Mouse (Mus musculus) ES-E14 (cell line): ENCODE data around the gene Nyap1. TPM values are rescaled to one million over a fixed set of nuclear protein-coding genes. Genes with fewer than 3 reads are reported as not detected.

Source experiments
- DNase-seq: peaks from one replicate; pipeline ENCODE4 v3.0.0-alpha.2; 2013; ENCODE audit warnings: low read depth, low spot score
- H3K27ac ChIP-seq: 2 replicates; pipeline ENCODE4 v1.5.1; 2012; ENCODE audit warnings: low read depth, mild to moderate bottlenecking, low read length, moderate library complexity, mixed read lengths; ENCODE audit not compliant: poor library complexity, insufficient read depth, severe bottlenecking
- H3K36me3 ChIP-seq: 2 replicates; pipeline ENCODE4 v1.6.1; 2012; ENCODE audit warnings: mild to moderate bottlenecking, low read length, moderate library complexity, mixed read lengths; ENCODE audit not compliant: control insufficient read depth, poor library complexity, insufficient read depth, severe bottlenecking
- H3K4me1 ChIP-seq, 2 experiments: fragments of 150-350 bp in 1 of 2; sonication (generic) in 1 of 2; 2 replicates each; pipeline ENCODE4 v1.6.1; 2012; ENCODE audit warnings: low read length in 2 of 2, mild to moderate bottlenecking in 1 of 2, mixed read lengths in 1 of 2; ENCODE audit not compliant: control insufficient read depth in 2 of 2, insufficient read depth in 2 of 2, poor library complexity in 1 of 2
- H3K4me3 ChIP-seq, 2 experiments: fragments of 150-350 bp in 1 of 2; sonication (generic) in 1 of 2; 2 replicates each; pipeline ENCODE4 v1.5.1; 2012; ENCODE audit warnings: low read length in 2 of 2, low read depth in 1 of 2, mild to moderate bottlenecking in 1 of 2, mixed read lengths in 1 of 2; ENCODE audit not compliant: insufficient read depth in 1 of 2, poor library complexity in 1 of 2, severe bottlenecking in 1 of 2
- H3K9ac ChIP-seq: 2 replicates; pipeline ENCODE4 v1.6.1; 2012; ENCODE audit warnings: low read depth, mild to moderate bottlenecking, low read length, mixed read lengths; ENCODE audit not compliant: poor library complexity, insufficient read depth, severe bottlenecking
- H3K9me3 ChIP-seq: fragments of 150-350 bp; sonication (generic); 2 replicates; pipeline ENCODE4 v1.6.1; 2012; ENCODE audit warnings: low read depth, mild to moderate bottlenecking, low read length; ENCODE audit not compliant: control insufficient read depth, insufficient read depth
- CHD2 ChIP-seq: IDR thresholded peaks from 2 replicates; pipeline ENCODE4 v1.6.1; 2014; ENCODE audit warnings: mild to moderate bottlenecking, low read depth, low read length, inconsistent platforms
- HCFC1 ChIP-seq: IDR thresholded peaks from 2 replicates; pipeline ENCODE4 v1.6.1; 2012; ENCODE audit warnings: low read length, inconsistent platforms, borderline replicate concordance; ENCODE audit not compliant: insufficient read depth
- MAFK ChIP-seq: IDR thresholded peaks from 2 replicates; pipeline ENCODE4 v1.6.1; 2014; ENCODE audit warnings: mild to moderate bottlenecking, low read depth, low read length, inconsistent platforms; ENCODE audit not compliant: insufficient read depth
- ZC3H11A ChIP-seq: IDR thresholded peaks from 2 replicates; pipeline ENCODE4 v1.6.1; 2012; ENCODE audit warnings: low read depth, mild to moderate bottlenecking, inconsistent platforms, low read length, borderline replicate concordance
- ZNF384 ChIP-seq: IDR thresholded peaks from 2 replicates; pipeline ENCODE4 v1.6.1; 2012; ENCODE audit warnings: low read depth, low read length, inconsistent platforms
- in situ Hi-C, 2 experiments: fragments of 600-800 bp; cut with MboI; formaldehyde crosslinking; loops; one replicate each; pipeline ENCODE4 v1.15.1; 2025; ENCODE audit warnings: low sequenced_read_pairs in 2 of 2, inconsistent platforms in 1 of 2; ENCODE audit not compliant: unreplicated experiment in 2 of 2
- total RNA-seq: library from RNA; depleted of rRNA; stranded (reverse); fragments of 300-350 nt; gene quantifications from 2 replicates; pipeline ENCODE4 v1.2.3, GENCODE M21; 2012

Gene Nyap1
- total RNA-seq, 1 experiment, result 7.4 TPM

- H3K36me3 ChIP-seq, result no peaks in the 10 kb centered on the region; the same call in 1 of the 2 replicates
- in situ Hi-C loops, result no loop called here
- H3K9ac ChIP-seq, result no peak overlapping the region; the same call in 1 of the 2 replicates
- H3K9me3 ChIP-seq, result no peaks in the 10 kb centered on the region
- H3K27ac ChIP-seq, result no peak overlapping the region
- H3K4me3 ChIP-seq, result no peak overlapping the region
- H3K4me1 ChIP-seq, result peaks cover 2 to 25% of the 10 kb centered on the region in 2 experiments; a peak in 3 of 4 replicates
- DNase-seq, result no peak
- TF ChIP-seq ZNF384 (no peak), ZC3H11A (no peak), CHD2 (no peak), HCFC1 (no peak), MAFK (no peak)
Measured at GRCm38 (mm10) chr5:137742836-137743235, 1.4 kb upstream of the Nyap1 start.

- no peak for TF ChIP-seq HCFC1
- Histone ChIP-seq H3K4me3 (peak overlapping the region; percentile 90 to 98; a peak in 3 of 4 replicates), H3K9ac (peak overlapping the region; percentile 45; the same call in 1 of the 2 replicates), H3K9me3 (no peaks in the 10 kb centered on the region), H3K27ac (no peak overlapping the region; the same call in 1 of the 2 replicates), H3K36me3 (peaks cover 3% of the 10 kb centered on the region; the same call in 1 of the 2 replicates), H3K4me1 (peaks cover 2 to 21% of the 10 kb centered on the region in 2 experiments; a peak in 3 of 4 replicates)
- DNase-seq, result no peak
- in situ Hi-C loops, result no loop called here
Measured at GRCm38 (mm10) chr5:137742048-137742447, 641 bp upstream of the Nyap1 start.

GRCm38 (mm10) chr5:137740506-137740905 is 901 bp downstream of the Nyap1 start:
- Histone ChIP-seq H3K9ac (peak overlapping the region; percentile 66; the same call in 1 of the 2 replicates), H3K4me3 (peak overlapping the region; percentile 90 to 98), H3K36me3 (peaks cover 4% of the 10 kb centered on the region; the same call in 1 of the 2 replicates), H3K27ac (no peak overlapping the region), H3K9me3 (no peaks in the 10 kb centered on the region), H3K4me1 (peaks cover 2 to 26% of the 10 kb centered on the region in 2 experiments; a peak in 3 of 4 replicates)
- TF ChIP-seq HCFC1, result no peak
- no peak for DNase-seq
- in situ Hi-C loops, result no loop called here

- H3K27ac ChIP-seq, result no peak overlapping the region
- in situ Hi-C loops, result no loop called here
- no peak for DNase-seq
- no peak overlapping the region; the same call in 1 of the 2 replicates for H3K9ac ChIP-seq
- peaks cover 9% of the 10 kb centered on the region; the same call in 1 of the 2 replicates for H3K36me3 ChIP-seq
- no peaks in the 10 kb centered on the region for H3K9me3 ChIP-seq
- TF ChIP-seq CHD2, result no peak
- no peak for TF ChIP-seq ZNF384
- TF ChIP-seq ZC3H11A, result no peak
- no peak for TF ChIP-seq HCFC1
- no peak for TF ChIP-seq MAFK
- H3K4me1 ChIP-seq, result peaks cover 2 to 34% of the 10 kb centered on the region in 2 experiments; a peak in 3 of 4 replicates
- H3K4me3 ChIP-seq, result no peak overlapping the region
Measured at GRCm38 (mm10) chr5:137739471-137739870, 1.9 kb downstream of the Nyap1 start.

GRCm38 (mm10) chr5:137738516-137738915 is 2.9 kb downstream of the Nyap1 start:
- no peak overlapping the region for H3K27ac ChIP-seq

More at GRCm38 (mm10) chr5:137738516-137738915, 2.9 kb downstream of the Nyap1 start:
- in situ Hi-C loops, result no loop called here
- no peak overlapping the region for H3K9ac ChIP-seq
- no peak for DNase-seq
- H3K36me3 ChIP-seq, result peaks cover 9% of the 10 kb centered on the region; the same call in 1 of the 2 replicates
- no peaks in the 10 kb centered on the region for H3K9me3 ChIP-seq
- no peak overlapping the region for H3K4me3 ChIP-seq
- no peak for TF ChIP-seq ZC3H11A
- TF ChIP-seq ZNF384, result no peak
- no peak for TF ChIP-seq HCFC1
- H3K4me1 ChIP-seq, result peaks cover 2 to 36% of the 10 kb centered on the region in 2 experiments; a peak in 3 of 4 replicates
